8 mouse cellular contexts compared by ENCODE assay signal in genomic region chr15:8168591-8169265, GRCm38 (mm10). TPM values are rescaled to one million over a fixed set of nuclear protein-coding genes. Genes with fewer than 3 reads are reported as not detected.
A peak's percentile ranks its signal among the peaks of the same experiment; 100 is the strongest.
DNase-seq lines count a peak whose midpoint lies in the region; ATAC-seq and TF ChIP-seq lines count a peak whose summit lies in the region.

Gene Cplane1, plus strand, starts transcription at chr15:8169106.

- TF ChIP-seq CTCF in cortical plate, adult 2 months (IDR thresholded peaks at IDR 0.05; ENCODE audit: extremely low read depth, insufficient read depth, low read length): no peak

- H3K27ac ChIP-seq in cortical plate, adult 2 months (ENCODE audit: insufficient read depth, low read length): peak within 1 kb of the TSS; percentile 97

- H3K4me3 ChIP-seq in cortical plate, adult 2 months (ENCODE audit: insufficient read depth, low read length): peak within 1 kb of the TSS; percentile 59

- ATAC-seq in activated CD4-positive, CD25-positive, alpha-beta regulatory T cell, adult 4 months: peak; percentile 78
- ATAC-seq in inflammation-experienced regulatory T-cells, adult 6 months: peak; percentile 82
- ATAC-seq in megakaryocyte-erythroid progenitor cell, adult 5-6 weeks (replicated peaks; ENCODE audit: low FRiP score, low TSS enrichment, poor library complexity, severe bottlenecking): peak; percentile 97

- peak; percentile 88 for TF ChIP-seq POLR2A in cortical plate, adult 2 months (IDR thresholded peaks at IDR 0.05; ENCODE audit: extremely low read depth, insufficient read depth, low read length)

- peak; percentile 98 for DNase-seq in gastrocnemius, postnatal 10 days
- DNase-seq in left cerebral cortex, postnatal 10 days (ENCODE audit: extremely low spot score in 1 of 2, low spot score in 2 of 2): peak; percentile 78 to 96
- DNase-seq in right cerebral cortex, postnatal 25 days: peak; percentile 93
- peak; percentile 91 for DNase-seq in urinary bladder, postnatal 4 days (ENCODE audit: low spot score in 2 of 2)

- no peaks in the 10 kb centered on the region; the same call in 1 of the 2 replicates for H3K4me1 ChIP-seq in cortical plate, adult 2 months (ENCODE audit: control insufficient read depth, insufficient read depth, low read length)

- intact Hi-C loops in left cerebral cortex, postnatal 10 days (cut with DNase I): no loop called here

RNA-seq across cellular contexts. Expression of gene Cplane1, which starts in this region (rescaled TPM):
- 10 to 100 TPM in 1 of 2 experiments, 1 to 10 TPM in 1; 6.5 to 12.9 TPM for polyA plus RNA-seq in activated CD4-positive, CD25-positive, alpha-beta regulatory T cell, adult 4 months (2017; shearing (Covaris generic))
- polyA plus RNA-seq in cortical plate, adult 2 months (2012; rRNA removed): 26.8 and 29.1 TPM in 2 replicates
- 1 to 10 TPM; 5.4 to 9.4 TPM for total RNA-seq in gastrocnemius, postnatal 10 days (2021)
- 10 to 100 TPM; 12.4 to 16.5 (median 16.2) TPM for polyA plus RNA-seq in inflammation-experienced regulatory T-cells, adult 6 months (2017; shearing (Covaris generic))
- 10 to 100 TPM; 30.4 to 33.0 TPM for total RNA-seq in left cerebral cortex, postnatal 10 days (2021)
- 6.7 and 7.3 TPM in 2 replicates for total RNA-seq in megakaryocyte-erythroid progenitor cell, adult 5-6 weeks (2014; fragmentation: Nextera tagmentation)
- total RNA-seq in megakaryocyte-erythroid progenitor cell, adult 5-6 weeks (2017): 2.2 and 3.6 TPM in 2 replicates

Comparison
In these comparisons a context has a peak if more than half of its experiments do, and no peak if none do; other contexts are left out.
1. Peak in every context shown above with its lines: DNase-seq, ATAC-seq, H3K4me3 ChIP-seq and H3K27ac ChIP-seq.